Comparison of ENCODE assay signal across 18 mouse cellular contexts in genomic region chr8:124075977-124076376, GRCm38 (mm10). TPM values are rescaled to one million over a fixed set of nuclear protein-coding genes. Genes with fewer than 3 reads are reported as not detected.
DNase-seq lines count a peak whose midpoint lies in the region; ATAC-seq lines count a peak whose summit lies in the region.
"Had no signal": no experiment of that assay in that cellular context is flagged by ENCODE, and none has a peak within 500 bp of the region (broad histone marks: within the 10 kb centered on the region; RNA-seq: fewer than 3 reads in every experiment).

No protein-coding gene starts in this region.

- no peak overlapping the region for H3K4me2 ChIP-seq in kidney, embryonic 16.5 days (replicated peaks; ENCODE audit: low read depth, low read length)
- H3K4me2 ChIP-seq: midbrain, embryonic 12.5 days; neural tube, embryonic 13.5 days had no signal

- WGBS in kidney, embryonic 16.5 days, result 23% methylated on average over 8 of the region's 8 CpGs

- no peak for DNase-seq in kidney, postnatal 10 days
- DNase-seq in T-cell, adult 2 months (ENCODE audit: low spot score), result peak; percentile 28
- DNase-seq in induced T-regulatory cell, adult 2 months (ENCODE audit: low read depth), result peak; percentile 34
- DNase-seq in skeletal muscle tissue, adult 2 months (ENCODE audit: low read depth, low spot score), result peak; percentile 11
- no peak for DNase-seq in layer of hippocampus, adult 9-10 months (ENCODE audit: low spot score)
- no peak for DNase-seq in embryo, embryonic 11 days
- DNase-seq: adrenal gland, adult 2 months; cerebellum, adult 8-10 months; heart, adult 2 months; heart, postnatal 4 days; lung, postnatal 10 days; retina, postnatal 1 day had no signal

- H3K36me3 ChIP-seq in kidney, embryonic 16.5 days (ENCODE audit: insufficient read depth, low read length), result no peaks in the 10 kb centered on the region
- H3K36me3 ChIP-seq: forebrain, embryonic 10.5 days; midbrain, embryonic 12.5 days; neural tube, embryonic 13.5 days had no signal

- H3K9ac ChIP-seq in kidney, embryonic 16.5 days (replicated peaks; ENCODE audit: low read length), result no peak overlapping the region
- H3K9ac ChIP-seq: liver, embryonic 14.5 days; midbrain, embryonic 12.5 days; neural tube, embryonic 13.5 days had no signal

- no peaks in the 10 kb centered on the region for H3K27me3 ChIP-seq in kidney, embryonic 16.5 days (ENCODE audit: insufficient read depth, low read length)
- H3K27me3 ChIP-seq: midbrain, embryonic 12.5 days; neural tube, embryonic 13.5 days had no signal

- 0 out of 2 replicates have a peak, but pooled peaks have one; percentile 31 for ATAC-seq in kidney, embryonic 16.5 days (ENCODE audit: low FRiP score, low TSS enrichment)
- ATAC-seq: intestine, postnatal 0 days had no signal

- peaks cover 8% of the 10 kb centered on the region; the same call in 1 of the 2 replicates for H3K4me1 ChIP-seq in kidney, embryonic 16.5 days (ENCODE audit: insufficient read depth, low read length)

- H3K9me3 ChIP-seq in kidney, embryonic 16.5 days (ENCODE audit: low read length), result no peaks in the 10 kb centered on the region
- H3K9me3 ChIP-seq: forebrain, embryonic 10.5 days; midbrain, embryonic 12.5 days; neural tube, embryonic 13.5 days had no signal

- no peak overlapping the region for H3K4me3 ChIP-seq in kidney, embryonic 16.5 days (ENCODE audit: low read length)
- H3K4me3 ChIP-seq: forebrain, embryonic 10.5 days; heart, adult 2 months; midbrain, embryonic 12.5 days; neural tube, embryonic 13.5 days had no signal

- H3K27ac ChIP-seq in kidney, embryonic 16.5 days (ENCODE audit: low read length), result no peak overlapping the region
- H3K27ac ChIP-seq: heart, adult 2 months; liver, embryonic 14.5 days; midbrain, embryonic 12.5 days; neural tube, embryonic 13.5 days had no signal

RNA-seq across cellular contexts. Expression of gene Urb2, which starts 54.7 kb away (rescaled TPM):
- 4.7 and 6.3 TPM in 2 replicates for polyA plus RNA-seq in kidney, embryonic 16.5 days (2015; fragmentation: Nextera tagmentation; extraction: Ambion mirVana)

RNA-seq across cellular contexts. Expression of gene Taf5l, which starts 54.8 kb away (rescaled TPM):
- polyA plus RNA-seq in kidney, embryonic 16.5 days (2015; fragmentation: Nextera tagmentation; extraction: Ambion mirVana), result 38.4 and 41.1 TPM in 2 replicates

Comparison
In these comparisons a context has a peak if more than half of its experiments do, and no peak if none do; other contexts are left out.
1. DNase-seq: peak in T-cell, adult 2 months (single experiment), induced T-regulatory cell, adult 2 months (single experiment) and skeletal muscle tissue, adult 2 months (single experiment); none in kidney, postnatal 10 days (single experiment), layer of hippocampus, adult 9-10 months (single experiment) and embryo, embryonic 11 days (single experiment).